Mouse (Mus musculus) lung, postnatal 25 days (tissue): ENCODE results near the gene Gm42791.

Experiments
- DNase-seq: peaks from one replicate; pipeline ENCODE4 v3.0.0; 2022; ENCODE audit warnings: low spot score

The Gm42791 gene

GRCm38 (mm10) chr5:148924051-148924450, 70.9 kb downstream of the Gm42791 start:
- no peak for DNase-seq

DNA sequence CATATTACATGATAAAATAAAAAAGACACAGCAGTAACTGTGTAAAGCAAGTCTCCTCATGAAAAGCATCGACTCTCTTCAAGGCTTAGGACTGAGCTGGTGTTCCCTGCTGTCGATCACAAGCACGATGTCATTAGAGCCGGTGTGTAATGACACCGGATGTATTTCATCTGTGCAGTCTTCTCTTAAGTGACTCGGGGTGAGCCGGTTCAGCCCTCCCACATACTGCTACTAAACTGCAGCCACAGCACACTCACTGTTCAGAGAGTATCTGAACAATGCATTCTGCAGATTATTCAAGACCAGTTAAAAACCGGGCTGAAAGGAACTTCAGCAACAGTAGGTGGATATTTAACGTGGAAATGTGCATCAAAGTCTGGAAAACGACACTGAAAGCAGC, 71.5 kb downstream of the Gm42791 start:
- no peak for DNase-seq

GRCm38 (mm10) chr5:148922773-148923172, 72.2 kb downstream of the Gm42791 start:
- no peak for DNase-seq

- no peak for DNase-seq
These were observed 76.9 kb downstream of the Gm42791 start for GRCm38 (mm10) chr5:148918049-148918448.

GRCm38 (mm10) chr5:148916775-148917174, 78.2 kb downstream of the Gm42791 start:
- no peak for DNase-seq

- DNase-seq, result no peak
These were observed 82.7 kb downstream of the Gm42791 start for GRCm38 (mm10) chr5:148912262-148912661.

GRCm38 (mm10) chr5:148910066-148910465, 84.9 kb downstream of the Gm42791 start:
- DNase-seq, result no peak

DNA sequence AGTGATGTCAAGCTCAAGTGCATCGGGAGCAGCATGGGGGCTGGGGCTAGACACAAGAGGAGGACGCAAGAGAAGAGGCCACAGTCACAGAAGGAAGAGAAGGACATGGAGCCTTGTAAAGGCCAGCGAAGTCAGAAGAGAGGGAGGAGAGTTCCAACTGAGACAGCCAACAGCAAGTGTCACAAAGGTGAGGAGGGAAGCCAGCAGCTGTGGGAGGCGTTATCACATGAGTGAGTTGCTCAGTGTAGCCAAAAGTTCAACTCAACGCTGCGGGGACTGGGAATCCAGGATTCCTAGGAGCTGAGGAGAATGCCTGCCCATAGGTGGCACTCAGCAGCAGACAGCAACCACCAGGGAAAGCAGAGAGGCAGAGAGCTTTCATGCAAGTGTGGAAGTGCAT, 85.5 kb downstream of the Gm42791 start:
- peak; percentile 8 for DNase-seq

DNA sequence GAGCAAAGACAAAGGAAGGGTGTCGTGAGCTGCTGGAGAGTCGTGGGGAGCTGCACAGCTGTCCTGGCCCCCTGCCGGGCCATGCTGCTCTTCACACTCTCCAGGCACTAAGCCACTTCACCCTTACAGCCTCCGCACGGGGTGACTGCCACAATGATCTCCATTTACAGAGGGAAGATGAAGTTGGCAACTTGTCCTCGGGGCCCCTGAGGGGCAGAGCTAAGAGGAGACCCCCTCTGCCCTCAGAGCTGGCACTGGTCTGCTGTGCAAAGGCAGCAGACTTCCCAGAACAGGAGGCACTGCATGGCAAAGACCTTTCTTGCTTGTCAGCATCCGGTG, 85.9 kb downstream of the Gm42791 start:
- no peak for DNase-seq

DNA sequence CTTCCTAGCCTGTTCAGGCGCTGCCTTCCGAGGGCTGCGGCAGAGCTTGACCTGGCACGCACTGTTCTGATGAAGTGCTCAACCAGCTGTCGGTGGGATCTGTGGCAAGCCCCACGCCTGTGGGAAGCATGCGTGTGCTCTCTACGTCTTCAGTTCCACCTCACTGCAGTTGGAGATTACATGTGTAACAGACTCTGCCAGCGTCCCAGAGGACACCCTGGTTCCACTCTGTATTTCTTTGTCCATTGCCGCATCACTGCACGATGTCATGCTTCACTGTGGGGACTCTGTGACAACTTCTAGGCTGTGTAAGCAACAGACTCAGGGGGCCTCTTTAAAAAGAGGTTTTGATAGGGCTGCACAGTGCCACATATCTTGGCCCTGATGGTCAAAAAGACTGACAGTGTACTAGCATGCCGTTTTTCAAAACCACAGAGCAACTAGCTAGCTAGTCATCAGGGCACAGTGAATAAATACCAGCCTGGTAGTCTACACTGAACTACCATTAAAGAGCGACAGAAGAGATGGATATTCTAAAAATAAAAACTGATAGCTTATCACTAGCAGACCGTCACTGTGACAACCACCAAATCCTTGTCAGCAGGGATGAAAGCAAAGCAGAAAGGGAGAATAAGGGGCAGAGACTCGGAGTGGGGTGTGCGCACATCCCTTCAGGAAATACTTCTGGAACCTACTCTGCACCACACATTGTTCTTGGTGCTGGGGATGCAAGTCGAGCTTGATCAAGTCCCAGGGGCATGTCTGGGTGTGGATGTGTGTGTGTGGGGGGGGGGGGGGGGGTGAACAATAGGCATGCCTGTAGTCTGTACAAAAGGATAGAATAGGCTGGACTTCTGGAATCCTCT, 86.5 kb downstream of the Gm42791 start:
- DNase-seq, result no peak

- DNase-seq, result no peak
These were observed 88.6 kb downstream of the Gm42791 start for GRCm38 (mm10) chr5:148906305-148906704.

DNA sequence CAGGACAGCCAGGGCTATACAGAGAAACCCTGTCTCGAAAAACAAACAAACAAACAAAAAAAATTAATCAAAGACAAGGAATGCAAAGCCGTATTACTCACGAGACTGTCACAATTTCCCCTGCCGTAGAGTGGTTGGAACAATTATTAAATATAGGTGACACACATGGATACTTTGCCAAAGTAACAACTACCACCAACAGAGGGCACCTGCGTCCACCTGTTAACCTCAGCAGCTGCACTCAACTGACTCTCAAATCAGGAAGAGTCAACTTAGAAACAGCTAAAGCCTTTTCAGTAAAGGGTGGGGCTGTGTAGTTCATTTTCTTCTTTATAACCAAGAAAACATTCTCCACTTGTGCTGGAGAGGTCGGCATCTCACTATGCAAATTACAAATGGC, 90.1 kb downstream of the Gm42791 start:
- DNase-seq, result peak; percentile 77

- no peak for DNase-seq
These were observed 95.6 kb downstream of the Gm42791 start for GRCm38 (mm10) chr5:148899361-148899760.

DNA sequence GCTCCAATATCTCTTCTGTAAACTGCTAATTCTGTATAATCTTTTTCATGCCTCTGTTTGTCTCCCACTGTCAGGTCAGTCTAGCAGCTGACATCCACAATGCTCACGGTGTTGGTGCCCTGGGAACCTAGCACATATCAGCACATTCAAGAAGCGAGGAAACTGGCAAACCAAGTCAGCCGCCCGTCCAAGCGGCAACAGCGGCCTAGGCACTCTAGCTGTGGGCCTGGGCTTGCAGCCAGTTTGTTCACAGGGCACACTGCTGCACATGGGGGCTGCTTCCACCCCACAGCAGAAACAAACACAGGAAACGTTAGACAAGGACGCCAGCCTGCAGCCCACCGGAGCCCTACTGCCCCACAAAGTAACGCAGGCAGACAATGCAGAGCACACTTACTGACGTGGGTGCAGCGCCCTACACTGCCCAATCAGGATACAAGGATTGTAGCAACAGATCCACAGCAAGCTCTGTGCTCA, 97.0 kb downstream of the Gm42791 start:
- DNase-seq, result peak; percentile 11

DNA sequence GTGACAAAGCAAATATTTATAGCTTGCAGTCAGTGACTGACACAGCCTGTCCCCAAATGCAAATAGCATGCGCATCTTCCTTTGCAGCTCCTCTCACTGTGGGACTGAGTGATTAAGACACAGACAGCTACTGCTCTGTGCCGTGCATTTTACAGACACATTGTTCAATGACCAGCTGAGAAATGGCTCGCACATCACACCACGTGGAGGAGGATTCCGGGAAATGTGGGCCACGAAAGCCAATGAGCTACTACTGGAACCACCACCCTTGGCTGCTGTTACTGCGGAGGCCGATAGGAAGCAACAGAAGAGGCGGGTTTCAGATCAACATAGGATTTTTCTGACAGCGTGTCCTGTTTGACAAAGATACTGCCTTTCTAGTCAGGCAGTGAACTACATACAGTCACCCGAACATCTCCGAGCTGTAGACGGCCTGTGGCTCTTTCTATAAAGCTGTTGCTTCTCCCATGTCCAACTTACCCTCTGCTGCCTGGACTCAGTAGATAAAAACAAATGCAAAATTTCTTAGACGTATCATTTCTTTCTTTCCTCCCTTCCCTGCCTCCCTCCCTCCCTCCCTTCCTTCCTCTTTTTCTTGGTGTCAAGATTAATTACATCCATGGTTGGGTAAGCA, 97.8 kb downstream of the Gm42791 start:
- peak; percentile 10 for DNase-seq

DNA sequence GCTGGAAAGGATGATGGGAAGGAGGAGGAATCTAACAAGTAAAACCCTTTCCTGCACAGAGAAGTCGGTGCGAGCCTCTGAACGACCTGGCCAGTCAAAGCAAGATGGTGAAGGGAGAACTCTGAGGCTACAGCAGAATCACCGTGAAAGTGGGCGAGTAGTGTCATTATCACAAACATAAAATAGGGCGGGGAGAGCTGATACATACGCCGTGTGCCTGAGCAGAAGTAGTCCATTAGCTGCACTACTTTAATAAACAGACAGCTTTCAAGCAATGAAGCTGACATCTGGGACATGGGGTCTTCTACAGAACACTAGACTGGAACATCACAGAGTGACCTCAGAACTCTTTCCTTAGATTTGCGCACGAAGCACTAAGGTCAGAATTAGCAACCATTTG, 98.4 kb downstream of the Gm42791 start:
- DNase-seq, result no peak

GRCm38 (mm10) chr5:148895833-148896232, 99.1 kb downstream of the Gm42791 start:
- DNase-seq, result no peak

DNA sequence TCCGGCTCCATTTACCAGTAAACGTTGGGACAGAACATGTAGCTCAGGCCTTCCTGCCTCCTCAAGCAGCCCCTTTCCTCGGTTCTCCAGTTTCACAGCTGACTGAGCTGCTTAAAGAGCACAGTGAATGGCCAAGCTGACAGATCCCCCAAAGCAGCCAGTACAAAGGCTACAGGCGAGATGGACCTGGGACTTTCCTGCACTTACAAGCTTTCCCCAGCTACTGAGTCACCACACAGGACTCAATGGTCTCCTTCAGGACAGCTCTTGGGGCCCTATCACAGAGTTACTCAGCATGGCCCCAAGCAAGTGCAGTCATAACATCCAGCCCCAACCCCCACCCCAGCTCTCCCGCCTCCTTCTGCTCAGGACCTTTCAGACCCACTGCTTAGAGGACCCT, 99.9 kb downstream of the Gm42791 start:
- no peak for DNase-seq

DNA sequence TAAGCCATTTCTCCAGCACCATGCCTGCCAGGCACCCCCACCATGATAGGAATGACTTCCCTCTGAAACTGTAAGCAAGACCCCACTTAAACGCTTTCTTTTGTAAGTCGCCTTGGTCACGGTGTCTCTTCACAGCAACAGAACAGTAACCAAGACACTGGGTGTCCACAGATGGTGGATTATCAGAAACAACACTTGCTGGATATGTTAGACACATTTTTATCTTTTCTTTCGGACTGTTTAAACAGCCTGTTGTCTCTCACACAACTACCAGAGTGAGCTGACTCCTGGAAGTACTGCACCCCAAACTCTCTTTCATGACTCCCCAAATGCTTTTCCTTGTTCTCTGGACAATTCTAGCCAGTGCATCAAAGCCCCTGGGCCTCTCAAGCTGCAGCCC, 104.7 kb downstream of the Gm42791 start:
- no peak for DNase-seq

- DNase-seq, result no peak
These were observed 106.9 kb downstream of the Gm42791 start for GRCm38 (mm10) chr5:148888032-148888431.

GRCm38 (mm10) chr5:148885821-148886609, 108.9 kb downstream of the Gm42791 start:
- peak; percentile 59 for DNase-seq

- DNase-seq, result no peak
These were observed 111.3 kb downstream of the Gm42791 start for GRCm38 (mm10) chr5:148883671-148884070.

DNA sequence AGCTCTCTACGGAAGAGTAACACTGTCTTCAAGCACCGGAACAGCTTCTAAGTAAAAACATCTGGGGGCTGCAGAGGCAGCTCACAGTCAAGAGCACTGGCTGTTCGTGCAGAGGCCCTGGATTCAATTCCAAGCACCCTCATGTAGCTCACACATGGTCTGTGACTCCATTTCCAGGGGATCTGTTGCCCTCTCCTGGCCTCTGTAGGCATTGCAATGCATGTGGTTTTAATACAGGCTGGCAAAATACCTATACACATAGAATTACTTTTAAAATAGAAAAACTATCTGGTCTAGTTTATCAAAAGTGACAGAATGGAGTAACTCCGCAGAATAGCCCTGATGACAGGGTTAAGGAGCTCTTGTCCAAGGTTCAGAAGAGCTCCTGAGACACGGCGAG, 115.7 kb downstream of the Gm42791 start:
- DNase-seq, result no peak
